Mouse (Mus musculus): ENCODE measurements at regions not wholly inside any gene's neighbourhood (a gene's known extent, or its start where the extent isn't known, plus 50 kb on each side); places are given as distances from the start of the nearest gene placed in this dataset.

DNA sequence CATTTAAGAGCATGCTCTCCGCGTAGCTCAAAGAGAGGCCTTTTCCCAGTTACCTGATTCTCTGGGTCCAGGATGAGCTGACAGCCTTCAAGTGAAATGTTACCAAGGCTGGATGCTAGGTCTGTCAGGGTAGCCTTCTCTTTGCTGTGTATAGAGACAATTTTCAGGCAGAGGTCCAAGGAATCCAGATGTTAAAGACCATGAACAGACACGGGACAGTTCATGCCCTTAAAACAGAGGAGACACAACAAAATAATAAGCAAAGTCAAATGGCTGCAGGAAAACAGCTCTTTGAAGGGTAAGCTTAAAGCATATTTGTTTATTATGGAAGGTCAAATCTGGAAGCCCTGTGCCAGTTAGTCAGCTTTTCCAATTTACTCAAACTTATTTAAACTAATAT lies 352.8 kb downstream of the Rnd3 start:
- TF ChIP-seq EP300 (IDR thresholded peaks at IDR 0.05; ENCODE audit: low read depth), result no peak
- TF ChIP-seq CTCF (IDR thresholded peaks at IDR 0.05; ENCODE audit: low read depth), result no peak
